Mouse (Mus musculus) liver, embryonic 12.5 days (tissue): ENCODE results near the gene Ceacam20. TPM values are rescaled to one million over a fixed set of nuclear protein-coding genes. Genes with fewer than 3 reads are reported as not detected.

Experiments used
- ATAC-seq: fragments of 200-750 bp; cut with Nextera tagmentation; 2 replicates; pipeline ENCODE4 v1.8.0; 2017; ENCODE audit warnings: moderate number of reproducible peaks, mild to moderate bottlenecking, moderate library complexity
- H3K27ac ChIP-seq: fragments of 300-500 bp; sonication (generic); 2 replicates; pipeline ENCODE4 v1.5.1; 2016; ENCODE audit warnings: mild to moderate bottlenecking
- H3K27me3 ChIP-seq: fragments of 300-500 bp; sonication (generic); replicated peaks from 2 replicates; pipeline ENCODE4 v1.6.1; 2016; ENCODE audit warnings: mild to moderate bottlenecking, moderate library complexity
- H3K36me3 ChIP-seq: fragments of 300-500 bp; sonication (generic); 2 replicates; pipeline ENCODE4 v1.6.1; 2016; ENCODE audit warnings: mild to moderate bottlenecking, moderate library complexity
- H3K4me1 ChIP-seq: fragments of 300-500 bp; sonication (generic); 2 replicates; pipeline ENCODE4 v1.6.1; 2016
- H3K4me2 ChIP-seq: fragments of 300-500 bp; sonication (generic); 2 replicates; pipeline ENCODE4 v1.6.1; 2016; ENCODE audit warnings: mild to moderate bottlenecking, moderate library complexity
- H3K4me3 ChIP-seq: fragments of 300-500 bp; sonication (generic); 2 replicates; pipeline ENCODE4 v1.5.1; 2016; ENCODE audit warnings: mild to moderate bottlenecking, moderate library complexity
- H3K9ac ChIP-seq: fragments of 300-500 bp; sonication (generic); 2 replicates; pipeline ENCODE4 v1.6.1; 2016; ENCODE audit warnings: mild to moderate bottlenecking, moderate library complexity
- H3K9me3 ChIP-seq: fragments of 300-500 bp; sonication (generic); replicated peaks from 2 replicates; pipeline ENCODE4 v1.6.1; 2016; ENCODE audit warnings: mild to moderate bottlenecking, moderate library complexity
- WGBS: fragments of 180-500 bp; shearing (Covaris S2); methylation state at CpG from one replicate; pipeline ENCODE4 v1.1.7; 2016; ENCODE audit not compliant: insufficient replicate concordance; 5-methylcytosine and 5-hydroxymethylcytosine counted together
- polyA plus RNA-seq: library from polyadenylated mRNA; unstranded; fragments of >200 nt; fragmentation: Nextera tagmentation; extraction: Ambion mirVana; gene quantifications from 2 replicates; pipeline ENCODE4 v1.2.1, GENCODE M21; 2016

Gene Ceacam20
- polyA plus RNA-seq, 1 experiment from 2014 or later = not detected

- H3K9ac ChIP-seq = no peak overlapping the region
- no peaks in the 10 kb centered on the region for H3K4me1 ChIP-seq
- no peak overlapping the region for H3K4me3 ChIP-seq
- 55% methylated on average over 2 of the region's 2 CpGs for WGBS
- H3K9me3 ChIP-seq = no peaks in the 10 kb centered on the region
- H3K27me3 ChIP-seq = no peaks in the 10 kb centered on the region
- H3K27ac ChIP-seq = no peak overlapping the region
- H3K4me2 ChIP-seq = no peak overlapping the region
- no peaks in the 10 kb centered on the region for H3K36me3 ChIP-seq
- ATAC-seq = no peak
Observed at GRCm38 (mm10) chr7:20009987-20010386, 44.8 kb downstream of the Ceacam20 start.

Other genes starting within 250 kb of the Ceacam20 start
- 188 and 207 TPM in 2 replicates for gene Tomm40, start 250.0 kb upstream of the Ceacam20 start, polyA plus RNA-seq
- 31.9 and 34.4 TPM in 2 replicates for gene Nectin2, start 214.9 kb upstream of the Ceacam20 start, polyA plus RNA-seq
- gene Bcam, start 194.4 kb upstream of the Ceacam20 start, polyA plus RNA-seq = 11.1 and 11.3 TPM in 2 replicates
- gene Cblc, start 168.6 kb upstream of the Ceacam20 start, polyA plus RNA-seq = 0.95 and 1.0 TPM in 2 replicates
- 3.7 and 5.4 TPM in 2 replicates for gene Bcl3, start 142.6 kb upstream of the Ceacam20 start, polyA plus RNA-seq
- not detected in 2 replicates for gene Gm19345, start 113.4 kb upstream of the Ceacam20 start, polyA plus RNA-seq
- gene Ceacam16, start 104.1 kb upstream of the Ceacam20 start, polyA plus RNA-seq = not detected in 2 replicates
- not detected in 2 replicates for gene Ceacam19, start 77.4 kb upstream of the Ceacam20 start, polyA plus RNA-seq
- 3.6 and 3.9 TPM in 2 replicates for gene Pvr, start 44.3 kb upstream of the Ceacam20 start, polyA plus RNA-seq
- gene Igsf23, start 14.7 kb upstream of the Ceacam20 start, polyA plus RNA-seq = 0.26 and 0.30 TPM in 2 replicates
- not detected in 2 replicates for gene Nlrp9b, start 26.1 kb downstream of the Ceacam20 start, polyA plus RNA-seq
- not detected in 2 replicates for gene Vmn1r91, start 134.3 kb downstream of the Ceacam20 start, polyA plus RNA-seq
- gene Gm16442, start 157.2 kb downstream of the Ceacam20 start, polyA plus RNA-seq = not detected in 2 replicates
- gene Vmn1r93, start 173.7 kb downstream of the Ceacam20 start, polyA plus RNA-seq = not detected in 2 replicates
- gene Vmn1r94, start 203.0 kb downstream of the Ceacam20 start, polyA plus RNA-seq = not detected in 2 replicates
- not detected in 2 replicates for gene Vmn1r95, start 228.3 kb downstream of the Ceacam20 start, polyA plus RNA-seq
- gene Gm6164, start 240.2 kb downstream of the Ceacam20 start, polyA plus RNA-seq = not detected in 2 replicates